Mouse (Mus musculus): ENCODE results near the gene Cited4. TPM values are rescaled to one million over a fixed set of nuclear protein-coding genes. Genes with fewer than 3 reads are reported as not detected.

The Cited4 gene
- total and polyA plus RNA-seq, 2 experiments from 2014 or later = 5.2 to 6.6 TPM

- WGBS = 51% methylated on average over 9 of the region's 9 CpGs
- Histone ChIP-seq H3K4me2 (ENCODE audit: low read depth, low read length, poor library complexity, severe bottlenecking) (no peak overlapping the region), H3K4me1 (ENCODE audit: insufficient read depth, low read length) (no peaks in the 10 kb centered on the region), H3K27ac (ENCODE audit: low read depth, low read length) (no peak overlapping the region), H3K4me3 (ENCODE audit: low read depth, low read length) (no peak overlapping the region), H3K36me3 (ENCODE audit: insufficient read depth, low read length) (no peaks in the 10 kb centered on the region), H3K9me3 (ENCODE audit: low read length) (no peaks in the 10 kb centered on the region), H3K27me3 (ENCODE audit: insufficient read depth, low read length) (no peaks in the 10 kb centered on the region), H3K9ac (replicated peaks; ENCODE audit: low read length, poor library complexity, severe bottlenecking) (no peak overlapping the region)
- ATAC-seq (ENCODE audit: low FRiP score) (no peak), DNase-seq (ENCODE audit: low spot score) (no peak)
- no peak for TF ChIP-seq CTCF (IDR thresholded peaks at IDR 0.05)
Measured at GRCm38 (mm10) chr4:120683278-120683997, 17.1 kb downstream of the Cited4 start.

GRCm38 (mm10) chr4:120687282-120687681 is 20.9 kb downstream of the Cited4 start:
- no peaks in the 10 kb centered on the region for H3K27me3 ChIP-seq (ENCODE audit: insufficient read depth, low read length)

GRCm38 (mm10) chr4:120689317-120689716 is 22.9 kb downstream of the Cited4 start:
- H3K4me1 ChIP-seq (ENCODE audit: insufficient read depth, low read length) = no peaks in the 10 kb centered on the region
- H3K4me2 ChIP-seq (ENCODE audit: low read depth, low read length, poor library complexity, severe bottlenecking) = no peak overlapping the region
- WGBS = 75% methylated on average over 6 of the region's 6 CpGs
- no peak overlapping the region for H3K27ac ChIP-seq (ENCODE audit: low read depth, low read length)
- no peak for ATAC-seq (ENCODE audit: low FRiP score)
- DNase-seq (ENCODE audit: low spot score) = no peak
- TF ChIP-seq CTCF (IDR thresholded peaks at IDR 0.05) = no peak
- H3K9me3 ChIP-seq (ENCODE audit: low read length) = no peaks in the 10 kb centered on the region
- no peak overlapping the region for H3K4me3 ChIP-seq (ENCODE audit: low read depth, low read length)
- H3K27me3 ChIP-seq (ENCODE audit: insufficient read depth, low read length) = no peaks in the 10 kb centered on the region
- H3K36me3 ChIP-seq (ENCODE audit: insufficient read depth, low read length) = no peaks in the 10 kb centered on the region
- H3K9ac ChIP-seq (replicated peaks; ENCODE audit: low read length, poor library complexity, severe bottlenecking) = no peak overlapping the region

More at GRCm38 (mm10) chr4:120687282-120687681, 20.9 kb downstream of the Cited4 start:
- Histone ChIP-seq H3K4me3 (ENCODE audit: low read depth, low read length) (no peak overlapping the region), H3K27ac (ENCODE audit: low read depth, low read length) (no peak overlapping the region), H3K9me3 (ENCODE audit: low read length) (no peaks in the 10 kb centered on the region), H3K9ac (replicated peaks; ENCODE audit: low read length, poor library complexity, severe bottlenecking) (no peak overlapping the region), H3K4me1 (ENCODE audit: insufficient read depth, low read length) (no peaks in the 10 kb centered on the region), H3K4me2 (ENCODE audit: low read depth, low read length, poor library complexity, severe bottlenecking) (no peak overlapping the region), H3K36me3 (ENCODE audit: insufficient read depth, low read length) (no peaks in the 10 kb centered on the region)
- TF ChIP-seq CTCF (IDR thresholded peaks at IDR 0.05) = no peak
- WGBS = 53% methylated on average over 6 of the region's 6 CpGs
- ATAC-seq (ENCODE audit: low FRiP score) = no peak
- DNase-seq (ENCODE audit: low spot score) = peak; percentile 8

GRCm38 (mm10) chr4:120692717-120693116 is 26.3 kb downstream of the Cited4 start:
- 40% methylated on average over 10 of the region's 10 CpGs for WGBS
- Histone ChIP-seq H3K27ac (ENCODE audit: low read depth, low read length) (no peak overlapping the region), H3K36me3 (ENCODE audit: insufficient read depth, low read length) (no peaks in the 10 kb centered on the region), H3K9ac (replicated peaks; ENCODE audit: low read length, poor library complexity, severe bottlenecking) (no peak overlapping the region), H3K9me3 (ENCODE audit: low read length) (no peaks in the 10 kb centered on the region), H3K4me3 (ENCODE audit: low read depth, low read length) (no peak overlapping the region), H3K4me1 (ENCODE audit: insufficient read depth, low read length) (no peaks in the 10 kb centered on the region), H3K27me3 (ENCODE audit: insufficient read depth, low read length) (no peaks in the 10 kb centered on the region), H3K4me2 (ENCODE audit: low read depth, low read length, poor library complexity, severe bottlenecking) (no peak overlapping the region)
- ATAC-seq (ENCODE audit: low FRiP score) (0 out of 2 replicates have a peak, but pooled peaks have one; percentile 23), DNase-seq (ENCODE audit: low spot score) (peak; percentile 74)
- TF ChIP-seq CTCF (IDR thresholded peaks at IDR 0.05) = peak; percentile 74

GRCm38 (mm10) chr4:120697353-120697752 is 31.0 kb downstream of the Cited4 start:
- Histone ChIP-seq H3K4me2 (ENCODE audit: low read depth, low read length, poor library complexity, severe bottlenecking) (no peak overlapping the region), H3K9ac (replicated peaks; ENCODE audit: low read length, poor library complexity, severe bottlenecking) (no peak overlapping the region), H3K9me3 (ENCODE audit: low read length) (no peaks in the 10 kb centered on the region), H3K27me3 (ENCODE audit: insufficient read depth, low read length) (0 out of 2 replicates have a peak, but pooled peaks cover 11% of the 10 kb centered on the region), H3K4me1 (ENCODE audit: insufficient read depth, low read length) (no peaks in the 10 kb centered on the region), H3K36me3 (ENCODE audit: insufficient read depth, low read length) (peaks cover 6% of the 10 kb centered on the region; the same call in 1 of the 2 replicates), H3K4me3 (ENCODE audit: low read depth, low read length) (no peak overlapping the region), H3K27ac (ENCODE audit: low read depth, low read length) (no peak overlapping the region)
- no peak for DNase-seq (ENCODE audit: low spot score)
- ATAC-seq (ENCODE audit: low FRiP score) = no peak; the same call in 1 of the 2 replicates
- WGBS = 94% methylated on average over 8 of the region's 8 CpGs
- no peak for TF ChIP-seq CTCF (IDR thresholded peaks at IDR 0.05)

- 23% methylated on average over 35 of the region's 35 CpGs for WGBS
- DNase-seq (ENCODE audit: low spot score) (no peak), ATAC-seq (ENCODE audit: low FRiP score) (no peak)
- Histone ChIP-seq H3K4me3 (ENCODE audit: low read depth, low read length) (no peak overlapping the region), H3K9me3 (ENCODE audit: low read length) (no peaks in the 10 kb centered on the region), H3K4me1 (ENCODE audit: insufficient read depth, low read length) (no peaks in the 10 kb centered on the region), H3K9ac (replicated peaks; ENCODE audit: low read length, poor library complexity, severe bottlenecking) (no peak overlapping the region), H3K4me2 (ENCODE audit: low read depth, low read length, poor library complexity, severe bottlenecking) (no peak overlapping the region), H3K27me3 (ENCODE audit: insufficient read depth, low read length) (0 out of 2 replicates have a peak, but pooled peaks cover 11% of the 10 kb centered on the region), H3K36me3 (ENCODE audit: insufficient read depth, low read length) (peaks cover 6% of the 10 kb centered on the region; the same call in 1 of the 2 replicates), H3K27ac (ENCODE audit: low read depth, low read length) (no peak overlapping the region)
- no peak for TF ChIP-seq CTCF (IDR thresholded peaks at IDR 0.05)
Measured at GRCm38 (mm10) chr4:120697799-120698484, 31.6 kb downstream of the Cited4 start.

Measured in midbrain, postnatal 0 days (tissue).